Comparison of ENCODE assay signal across 13 mouse cellular contexts in the genomic region with DNA sequence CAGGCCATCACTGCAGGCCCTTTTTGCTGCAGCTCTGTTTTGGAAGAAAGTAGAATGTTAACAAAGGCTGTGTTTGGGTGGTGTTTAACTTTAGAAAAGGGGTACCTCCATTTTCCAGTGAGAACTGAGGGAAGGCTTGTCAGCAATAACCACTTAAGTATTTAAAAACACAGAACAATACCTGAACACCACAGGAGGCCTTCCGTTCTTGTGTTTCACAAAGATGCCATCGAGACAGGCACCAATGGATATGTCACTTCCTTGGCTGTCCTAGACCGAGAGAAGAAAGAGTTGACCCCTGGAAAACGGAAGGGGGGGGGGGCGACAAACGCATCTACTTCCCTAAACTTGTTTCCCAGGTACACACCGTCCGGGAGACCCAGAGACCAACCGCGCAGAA.
"Had no signal": no experiment of that assay in that cellular context is flagged by ENCODE, and none has a peak within 500 bp of the region (broad histone marks: within the 10 kb centered on the region; RNA-seq: fewer than 3 reads in every experiment).

No protein-coding gene starts in this region.

- H3K27me3 ChIP-seq: limb, embryonic 12.5 days; liver, embryonic 13.5 days; megakaryocyte, embryonic 14.5 days; midbrain, embryonic 13.5 days had no signal

- H3K9ac ChIP-seq: limb, embryonic 12.5 days; liver, embryonic 13.5 days; midbrain, embryonic 13.5 days had no signal

- H3K4me1 ChIP-seq: limb, embryonic 12.5 days; liver, embryonic 13.5 days; midbrain, embryonic 13.5 days had no signal

- H3K4me2 ChIP-seq: limb, embryonic 12.5 days; liver, embryonic 13.5 days; midbrain, embryonic 13.5 days had no signal

- H3K27ac ChIP-seq: limb, embryonic 12.5 days; liver, embryonic 13.5 days; midbrain, embryonic 13.5 days had no signal

- ATAC-seq: midbrain, embryonic 13.5 days had no signal

- H3K9me3 ChIP-seq: limb, embryonic 12.5 days; liver, embryonic 13.5 days; megakaryocyte, embryonic 14.5 days; midbrain, embryonic 13.5 days had no signal

- H3K36me3 ChIP-seq: liver, embryonic 13.5 days had no signal

- DNase-seq: kidney, adult 11 months; kidney, postnatal 14 days; liver; liver, embryonic 13.5 days; lung, adult 18-20 months; right cerebral cortex, postnatal 4 days; spleen, adult 18-20 months; thymus, adult 18-20 months; thymus, postnatal 14 days had no signal

- H3K4me3 ChIP-seq: limb, embryonic 12.5 days; liver, embryonic 13.5 days; megakaryocyte, embryonic 14.5 days; midbrain, embryonic 13.5 days; myocyte had no signal
